Mouse (Mus musculus) gastrocnemius, postnatal 36 days (tissue): ENCODE data around the gene Vmn1r43. TPM values are rescaled to one million over a fixed set of nuclear protein-coding genes. Genes with fewer than 3 reads are reported as not detected.
"Not testable (repeated sequence)": the region's sequence is repeated elsewhere in the genome, so short reads cannot be mapped to it uniquely, and the experiment has no call there.

Source experiments
- DNase-seq, 2 experiments: peaks; one replicate each; pipeline ENCODE4 v3.0.0; 2022
- intact Hi-C: fragments of 180-260 bp; cut with DNase I; formaldehyde crosslinking; loops from one replicate; pipeline ENCODE4 v1.15.1; 2025
- long read RNA-seq, 2 experiments: library from polyadenylated mRNA; stranded (forward); transcript quantifications; one replicate each; pipeline ENCODE4 v2.0.0; 2021
- total RNA-seq, 2 experiments: library from RNA; stranded (reverse); gene quantifications; 2 replicates each; pipeline ENCODE4 v1.2.3; 2021

Gene Vmn1r43
- total RNA-seq = not detected
- long read RNA-seq, experiment 1 = 0 reads
- long read RNA-seq, experiment 2 = 0 reads

DNA sequence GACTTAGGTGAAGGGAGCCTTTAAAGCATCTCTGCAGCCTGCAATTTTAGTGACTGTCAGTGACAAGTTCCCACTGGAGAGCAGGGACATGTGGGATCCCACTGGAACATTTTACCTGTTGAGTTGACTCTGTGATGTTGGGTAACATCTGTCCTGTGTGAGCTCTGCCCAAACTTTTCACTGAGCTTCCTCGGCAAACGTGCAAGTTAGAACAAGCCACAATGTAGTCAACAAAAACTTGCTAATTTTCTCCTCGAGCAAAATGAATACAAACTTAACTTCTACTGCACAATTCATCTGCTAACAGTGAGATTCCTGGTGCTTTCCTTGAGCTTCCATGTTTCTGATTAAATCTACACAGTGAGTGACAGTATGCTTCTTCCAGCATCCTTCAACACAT, at the start of gene Vmn1r43, which contains the start of gene Vmn1r42:
Vmn1r43 (minus strand) TSS at position 101 of the 400 bp plus-strand sequence.
Vmn1r42 (minus strand) TSS at position 101 of the 400 bp plus-strand sequence.
- intact Hi-C loops, DNase-seq: not testable (repeated sequence)

- DNase-seq = no peak
- intact Hi-C loops = no loop called here
Observed at GRCm38 (mm10) chr6:89883812-89884211, 7.6 kb upstream of the Vmn1r43 start.

DNA sequence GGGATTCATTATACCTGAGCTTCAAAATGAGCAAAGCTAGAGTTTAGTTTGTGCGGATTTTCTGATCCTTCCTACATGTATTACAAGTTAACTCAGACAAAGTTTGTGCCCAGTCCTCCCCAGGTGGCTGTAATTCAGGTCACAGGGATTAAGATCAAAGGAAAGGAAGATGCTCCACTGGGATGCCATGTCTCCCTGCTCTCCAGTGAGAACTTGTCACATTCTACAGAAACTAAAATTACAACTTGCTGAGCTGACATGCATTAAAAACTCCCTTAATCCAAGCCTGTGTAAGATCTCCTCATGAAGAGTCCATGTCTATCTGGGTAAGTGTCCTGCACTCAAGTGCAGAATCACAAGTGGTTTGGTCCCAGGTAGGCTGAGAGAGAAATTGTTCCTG, 7.1 kb upstream of the Vmn1r43 start, which contains the start of gene Vmn1r44:
Vmn1r44 (plus strand) TSS at position 301 of the 400 bp plus-strand sequence.
- intact Hi-C loops = no loop called here
- no peak for DNase-seq

DNA sequence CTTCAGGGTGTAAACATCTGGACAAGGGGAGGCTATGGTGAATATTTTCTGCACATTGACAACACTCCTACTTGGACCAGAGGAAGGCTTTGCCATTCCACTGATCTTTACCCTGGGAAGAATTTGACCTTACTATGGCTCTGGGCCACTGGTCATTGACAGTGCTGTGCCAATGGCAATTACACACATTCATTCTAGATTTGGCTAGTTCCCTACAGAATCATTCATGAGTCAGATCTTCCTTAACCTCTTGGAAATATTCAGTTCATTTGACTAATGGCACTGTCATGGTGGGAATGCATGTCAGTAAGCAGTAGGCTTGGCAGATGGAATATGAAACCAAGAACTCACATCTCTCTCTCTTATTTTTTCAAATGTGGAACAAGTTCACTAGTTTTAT, 4.7 kb upstream of the Vmn1r43 start:
- intact Hi-C loops = no loop called here
- no peak for DNase-seq

GRCm38 (mm10) chr6:89876963-89877362, 750 bp upstream of the Vmn1r43 start:
- DNase-seq = no peak

DNA sequence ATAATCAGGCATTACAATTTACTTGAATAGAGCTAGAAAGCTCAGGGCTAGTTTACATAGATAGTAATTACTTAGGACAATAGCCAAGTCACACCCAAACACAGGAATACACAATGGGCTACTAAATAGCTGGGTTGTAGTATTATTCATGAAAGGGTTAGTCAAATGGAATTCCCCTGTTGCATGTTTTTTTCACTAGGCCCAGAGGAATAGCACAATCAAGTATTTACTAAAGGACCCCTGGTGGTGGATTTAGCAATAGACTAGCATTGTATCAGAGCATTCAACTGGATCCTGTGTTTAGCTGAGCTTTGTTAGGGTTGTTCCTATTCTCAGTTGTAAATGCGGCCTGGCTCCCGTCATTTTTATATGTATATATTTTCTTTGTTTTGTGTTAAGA, 8.2 kb downstream of the Vmn1r43 start:
- intact Hi-C loops = no loop called here
- no peak for DNase-seq

More at GRCm38 (mm10) chr6:89876963-89877362, 750 bp upstream of the Vmn1r43 start:
- intact Hi-C loops = no loop called here

- intact Hi-C loops = no loop called here
- no peak for DNase-seq
Observed at GRCm38 (mm10) chr6:89867276-89867675, 8.9 kb downstream of the Vmn1r43 start.

DNA sequence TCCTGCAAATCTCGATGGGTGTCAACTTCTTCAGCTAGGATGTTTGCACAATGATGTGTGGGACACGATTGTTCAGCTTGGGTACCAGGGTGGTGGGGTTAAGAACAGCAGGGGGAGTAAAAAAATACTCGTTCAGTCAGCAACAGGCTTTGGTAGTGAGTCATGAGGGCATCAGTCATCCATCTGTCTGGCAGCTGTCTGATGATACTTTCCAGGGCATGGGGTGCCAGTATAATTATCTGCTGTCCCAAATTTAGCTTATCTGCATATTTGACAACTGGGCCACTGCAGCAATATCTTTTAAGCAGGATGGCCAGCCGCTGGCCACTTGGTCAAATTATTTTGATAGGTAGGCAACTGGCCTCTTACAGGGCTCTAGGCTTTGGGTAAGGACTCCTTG, 12.4 kb downstream of the Vmn1r43 start:
- intact Hi-C loops = no loop called here
- no peak for DNase-seq

DNA sequence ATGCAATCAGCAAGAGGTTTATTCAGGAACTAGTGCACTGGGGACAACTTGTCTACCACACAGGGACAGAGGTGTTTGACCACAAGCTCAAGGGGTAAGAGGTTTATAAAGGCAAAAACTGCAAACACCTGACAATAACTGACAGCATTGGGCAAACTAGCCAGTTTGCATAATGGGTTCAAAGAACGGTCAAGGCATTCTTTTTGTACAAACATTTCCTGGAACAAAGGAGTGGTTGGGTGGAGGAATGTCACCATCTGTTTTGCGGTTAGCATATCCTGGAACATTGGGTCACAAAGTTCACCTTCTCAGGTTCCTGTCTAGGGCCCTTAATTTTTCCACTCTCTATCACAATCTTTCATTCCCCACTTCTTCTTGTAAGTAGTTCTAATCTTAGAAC, 16.4 kb downstream of the Vmn1r43 start:
- no peak for DNase-seq
- intact Hi-C loops = no loop called here

DNA sequence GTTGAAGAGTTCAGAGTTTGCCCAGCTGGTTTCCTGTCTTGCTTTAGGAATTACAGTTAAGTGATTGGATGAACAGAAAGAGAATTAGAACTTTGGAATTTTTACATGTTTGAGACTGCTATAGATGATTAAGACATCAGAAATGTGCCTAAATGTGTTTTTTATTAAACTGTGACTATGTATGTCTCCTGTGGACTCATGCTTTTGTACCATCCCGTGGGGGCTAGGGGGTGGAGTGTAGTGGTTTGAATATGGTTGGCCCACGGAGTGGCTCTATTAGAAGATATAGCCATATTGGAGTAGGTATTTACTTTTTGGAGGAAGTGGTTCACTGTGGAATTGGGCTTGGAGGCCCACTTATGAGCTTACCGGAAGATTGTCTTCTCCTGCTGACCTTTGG, 18.7 kb downstream of the Vmn1r43 start:
- intact Hi-C loops = no loop called here
- DNase-seq = no peak

Other genes with a start within 250 kb of the Vmn1r43 start
- 1 to 10 TPM; 4.5 to 4.6 TPM for gene Txnrd3, start 232.4 kb downstream of the Vmn1r43 start, total RNA-seq
- gene Vmn1r40, start 168.9 kb downstream of the Vmn1r43 start, total RNA-seq = not detected
- gene Vmn1r41, start 135.6 kb downstream of the Vmn1r43 start, total RNA-seq = not detected
- gene Vmn1r42, start within 50 bp of the Vmn1r43 start, total RNA-seq = not detected
- not detected for gene Vmn1r44, start 7.2 kb upstream of the Vmn1r43 start, total RNA-seq
- gene Vmn1r45, start 64.2 kb upstream of the Vmn1r43 start, total RNA-seq = not detected
- gene Vmn1r46, start 92.9 kb upstream of the Vmn1r43 start, total RNA-seq = not detected
- not detected for gene Vmn1r47, start 139.7 kb upstream of the Vmn1r43 start, total RNA-seq
- gene Vmn1r48, start 160.4 kb upstream of the Vmn1r43 start, total RNA-seq = not detected
- not detected for gene Vmn1r49, start 202.1 kb upstream of the Vmn1r43 start, total RNA-seq
- gene Vmn1r50, start 225.0 kb upstream of the Vmn1r43 start, total RNA-seq = not detected
- not detected for gene Vmn1r51, start 246.2 kb upstream of the Vmn1r43 start, total RNA-seq